Mouse (Mus musculus): ENCODE measurements around the gene Nr4a1.

DNA sequence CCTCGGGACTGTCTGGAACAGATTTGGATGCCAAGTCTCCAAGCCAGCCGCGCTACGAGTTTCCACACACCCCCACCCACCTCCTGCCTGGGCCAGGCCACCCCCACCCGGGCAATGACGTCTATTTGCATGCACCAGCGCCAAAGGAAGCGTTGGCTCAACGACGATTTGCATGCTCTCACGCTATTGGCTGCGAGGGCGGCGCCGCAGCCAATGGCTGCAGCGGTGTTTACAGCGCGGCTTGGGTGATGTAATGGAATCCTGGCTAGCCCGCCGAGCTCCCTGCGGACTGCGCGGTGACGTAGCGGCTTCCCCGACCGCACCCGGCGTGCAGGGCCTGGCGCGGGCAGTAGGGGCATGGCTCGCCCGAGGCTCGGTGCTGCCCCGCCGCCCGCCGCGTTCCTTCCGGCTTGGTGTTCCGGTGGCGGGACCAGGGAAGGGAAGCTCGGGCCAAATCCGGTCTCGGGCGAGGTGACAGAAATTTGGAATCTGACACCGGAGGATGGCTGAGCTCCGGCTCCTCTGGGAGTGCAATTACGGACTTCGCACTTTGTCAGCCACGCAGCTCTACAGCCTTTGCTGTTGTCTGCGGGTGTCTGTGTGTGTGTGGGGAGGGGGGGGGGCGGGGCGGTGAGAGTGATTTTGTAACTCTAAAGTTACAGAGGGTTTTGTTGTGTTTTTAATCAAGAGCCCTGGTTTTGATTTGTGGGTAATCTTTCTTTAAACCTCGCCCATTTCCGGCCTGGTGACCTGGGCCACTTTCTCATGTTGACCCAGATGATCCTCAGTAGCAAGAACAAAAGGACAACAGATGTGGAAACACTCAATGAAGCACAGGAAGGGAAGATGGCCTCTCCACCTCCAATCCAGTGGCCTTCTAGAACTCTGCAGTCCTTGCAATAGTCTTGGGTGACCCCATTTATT, 7.6 kb upstream of the Nr4a1 start:
- 0 out of 4 replicates have a peak, but pooled peaks of 1 of the 2 experiments have one; percentile 15 for TF ChIP-seq CTCF (conservative IDR thresholded peaks at IDR 0.05 in 1 of 2, IDR thresholded peaks at IDR 0.05 in 1 of 2; ENCODE audit: low read depth in 2 of 2, low read length in 2 of 2)
- peak; percentile 88 for TF ChIP-seq MAX (IDR thresholded peaks at IDR 0.05; ENCODE audit: low read length)
- TF ChIP-seq MAFK (IDR thresholded peaks at IDR 0.05; ENCODE audit: insufficient replicate concordance, low read length), result no peak; the same call in 1 of the 2 replicates
- peak; percentile 83 for TF ChIP-seq MXI1 (IDR thresholded peaks at IDR 0.05; ENCODE audit: low read depth, low read length)
- TF ChIP-seq ZMIZ1 (IDR thresholded peaks at IDR 0.05; ENCODE audit: low read depth, low read length), result peak; percentile 35; the same call in 1 of the 2 replicates
- peak; percentile 70 for TF ChIP-seq POLR2A (IDR thresholded peaks at IDR 0.05; ENCODE audit: low read depth, low read length)

Data from CH12.LX (cell line).